Mouse (Mus musculus): ENCODE measurements around the gene Rtn4rl1. TPM values are rescaled to one million over a fixed set of nuclear protein-coding genes. Genes with fewer than 3 reads are reported as not detected.

Rtn4rl1 gene
- total and polyA plus RNA-seq, 2 experiments: 1.3 to 9.5 TPM

DNA sequence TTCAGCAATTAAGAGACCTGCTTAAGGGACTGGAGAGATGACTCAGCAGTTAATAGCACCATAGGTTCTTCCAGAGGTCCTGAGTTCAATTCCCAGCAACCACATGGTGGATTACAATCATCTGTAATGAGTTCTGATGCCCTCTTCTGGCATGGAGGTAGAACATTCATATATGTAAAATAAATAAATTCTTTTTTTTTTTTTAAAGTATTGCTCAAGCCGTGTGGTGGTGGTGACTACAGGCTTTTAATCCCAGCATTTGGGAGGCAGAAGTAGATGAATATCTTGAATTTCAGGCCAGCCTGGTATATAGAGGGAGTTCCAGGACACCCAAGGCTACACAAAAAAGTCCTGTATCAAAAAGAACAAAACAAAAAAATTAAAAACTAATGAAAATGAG is 43.2 kb upstream of the Rtn4rl1 start:
- no peak overlapping the region for H3K4me3 ChIP-seq (ENCODE audit: insufficient read depth, low read depth, low read length)
- TF ChIP-seq POLR2A (IDR thresholded peaks at IDR 0.05; ENCODE audit: extremely low read depth, insufficient read depth, low read length) (no peak), CTCF (IDR thresholded peaks at IDR 0.05; ENCODE audit: low read depth, low read length) (no peak)
- H3K36me3 ChIP-seq (ENCODE audit: control insufficient read depth, insufficient read depth, low read length): peaks cover 5% of the 10 kb centered on the region; the same call in 1 of the 2 replicates
- no peak overlapping the region for H3K9ac ChIP-seq (ENCODE audit: low read depth, low read length)
- no peak overlapping the region for H3K27ac ChIP-seq (replicated peaks; ENCODE audit: insufficient read depth, low read depth, low read length)
- peaks cover 7% of the 10 kb centered on the region; the same call in 1 of the 2 replicates for H3K4me1 ChIP-seq (ENCODE audit: control insufficient read depth, insufficient read depth, low read length)
- no peaks in the 10 kb centered on the region for H3K79me2 ChIP-seq (ENCODE audit: control insufficient read depth, insufficient read depth, low read length)
- H3K27me3 ChIP-seq (ENCODE audit: control insufficient read depth, insufficient read depth, low read length): no peaks in the 10 kb centered on the region
- no peak for DNase-seq (ENCODE audit: extremely low read depth, low read depth, low spot score)
- WGBS: 78% methylated on average over 1 of the region's 1 CpGs

DNA sequence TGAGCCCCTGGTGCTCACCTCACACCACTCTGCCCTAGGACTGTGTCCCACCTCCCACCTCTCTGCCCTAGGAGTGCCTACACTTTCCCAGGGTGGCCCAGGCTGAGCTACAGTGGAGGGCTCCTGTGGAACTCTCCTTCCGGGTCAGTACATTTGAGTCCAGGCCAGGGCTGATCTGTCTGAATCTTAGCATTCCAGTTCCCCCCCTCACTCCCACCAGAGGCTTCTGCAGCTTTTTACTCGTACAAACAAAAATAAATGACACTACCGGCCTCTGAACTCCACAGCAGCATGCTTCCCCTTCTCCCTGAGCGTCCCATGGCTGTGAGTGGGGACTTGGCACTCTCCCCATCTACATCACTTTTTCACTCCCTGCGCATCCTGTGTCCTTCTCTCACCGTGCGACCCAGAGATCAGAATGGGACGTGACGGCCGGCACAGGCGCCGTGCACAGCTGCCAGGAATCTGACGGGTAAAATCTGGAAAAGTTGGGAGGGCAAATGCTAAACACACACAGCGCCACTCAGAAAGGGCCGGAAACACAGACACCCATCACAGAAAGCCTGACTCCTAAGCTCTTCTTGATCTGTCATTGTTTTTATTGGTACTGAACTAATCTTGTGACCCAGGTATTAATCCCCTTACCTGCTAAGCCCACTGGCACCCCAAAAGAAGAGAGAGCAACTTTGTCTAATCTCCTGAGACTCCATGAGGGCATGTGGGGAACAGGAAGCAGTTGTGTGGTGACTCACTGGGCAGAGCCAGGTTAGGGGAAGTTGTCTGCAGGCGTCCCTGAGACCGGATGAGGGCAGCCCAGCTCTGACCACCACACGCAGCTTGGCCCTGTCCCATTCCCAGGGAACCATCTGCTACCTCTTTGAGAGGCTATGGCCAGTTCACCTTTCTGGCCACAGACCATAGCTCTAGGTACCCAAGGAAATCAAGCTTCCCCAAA is 40.7 kb upstream of the Rtn4rl1 start:
- Histone ChIP-seq H3K79me2 (ENCODE audit: control insufficient read depth, insufficient read depth, low read length) (no peaks in the 10 kb centered on the region), H3K27me3 (ENCODE audit: control insufficient read depth, insufficient read depth, low read length) (no peaks in the 10 kb centered on the region), H3K9ac (ENCODE audit: low read depth, low read length) (peak overlapping the region; percentile 33; the same call in 1 of the 2 replicates), H3K4me3 (ENCODE audit: insufficient read depth, low read depth, low read length) (peak overlapping the region; percentile 4; the same call in 1 of the 2 replicates), H3K36me3 (ENCODE audit: control insufficient read depth, insufficient read depth, low read length) (peaks cover 5% of the 10 kb centered on the region; the same call in 1 of the 2 replicates), H3K27ac (replicated peaks; ENCODE audit: insufficient read depth, low read depth, low read length) (peak overlapping the region; percentile 37), H3K4me1 (ENCODE audit: control insufficient read depth, insufficient read depth, low read length) (0 out of 2 replicates have a peak, but pooled peaks cover 2% of the 10 kb centered on the region)
- WGBS: 74% methylated on average over 18 of the region's 18 CpGs
- TF ChIP-seq CTCF (IDR thresholded peaks at IDR 0.05; ENCODE audit: low read depth, low read length) (no peak), POLR2A (IDR thresholded peaks at IDR 0.05; ENCODE audit: extremely low read depth, insufficient read depth, low read length) (no peak)
- no peak for DNase-seq (ENCODE audit: extremely low read depth, low read depth, low spot score)

- DNase-seq (ENCODE audit: extremely low read depth, low read depth, low spot score): no peak
- Histone ChIP-seq H3K9ac (ENCODE audit: low read depth, low read length) (no peak overlapping the region), H3K79me2 (ENCODE audit: control insufficient read depth, insufficient read depth, low read length) (no peaks in the 10 kb centered on the region), H3K4me1 (ENCODE audit: control insufficient read depth, insufficient read depth, low read length) (no peaks in the 10 kb centered on the region), H3K27ac (replicated peaks; ENCODE audit: insufficient read depth, low read depth, low read length) (no peak overlapping the region), H3K4me3 (ENCODE audit: insufficient read depth, low read depth, low read length) (no peak overlapping the region), H3K36me3 (ENCODE audit: control insufficient read depth, insufficient read depth, low read length) (peaks cover 5% of the 10 kb centered on the region; the same call in 1 of the 2 replicates), H3K27me3 (ENCODE audit: control insufficient read depth, insufficient read depth, low read length) (no peaks in the 10 kb centered on the region)
- TF ChIP-seq POLR2A (IDR thresholded peaks at IDR 0.05; ENCODE audit: extremely low read depth, insufficient read depth, low read length): no peak
- 0 out of 2 replicates have a peak, but pooled peaks have one; percentile 6 for TF ChIP-seq CTCF (IDR thresholded peaks at IDR 0.05; ENCODE audit: low read depth, low read length)
- 80% methylated on average over 6 of the region's 6 CpGs for WGBS
Measured at GRCm38 (mm10) chr11:75154053-75154585, 39.5 kb upstream of the Rtn4rl1 start.

GRCm38 (mm10) chr11:75155985-75156384 is 37.6 kb upstream of the Rtn4rl1 start:
- H3K4me1 ChIP-seq (ENCODE audit: control insufficient read depth, insufficient read depth, low read length): no peaks in the 10 kb centered on the region
- no peaks in the 10 kb centered on the region for H3K79me2 ChIP-seq (ENCODE audit: control insufficient read depth, insufficient read depth, low read length)
- TF ChIP-seq CTCF (IDR thresholded peaks at IDR 0.05; ENCODE audit: low read depth, low read length) (no peak), POLR2A (IDR thresholded peaks at IDR 0.05; ENCODE audit: extremely low read depth, insufficient read depth, low read length) (no peak)
- no peaks in the 10 kb centered on the region for H3K27me3 ChIP-seq (ENCODE audit: control insufficient read depth, insufficient read depth, low read length)
- no peak overlapping the region for H3K4me3 ChIP-seq (ENCODE audit: insufficient read depth, low read depth, low read length)
- no peak overlapping the region for H3K27ac ChIP-seq (replicated peaks; ENCODE audit: insufficient read depth, low read depth, low read length)
- 0 out of 2 replicates have a peak, but pooled peaks cover 4% of the 10 kb centered on the region for H3K36me3 ChIP-seq (ENCODE audit: control insufficient read depth, insufficient read depth, low read length)
- 85% methylated on average over 6 of the region's 6 CpGs for WGBS
- DNase-seq (ENCODE audit: extremely low read depth, low read depth, low spot score): no peak
- no peak overlapping the region for H3K9ac ChIP-seq (ENCODE audit: low read depth, low read length)

DNA sequence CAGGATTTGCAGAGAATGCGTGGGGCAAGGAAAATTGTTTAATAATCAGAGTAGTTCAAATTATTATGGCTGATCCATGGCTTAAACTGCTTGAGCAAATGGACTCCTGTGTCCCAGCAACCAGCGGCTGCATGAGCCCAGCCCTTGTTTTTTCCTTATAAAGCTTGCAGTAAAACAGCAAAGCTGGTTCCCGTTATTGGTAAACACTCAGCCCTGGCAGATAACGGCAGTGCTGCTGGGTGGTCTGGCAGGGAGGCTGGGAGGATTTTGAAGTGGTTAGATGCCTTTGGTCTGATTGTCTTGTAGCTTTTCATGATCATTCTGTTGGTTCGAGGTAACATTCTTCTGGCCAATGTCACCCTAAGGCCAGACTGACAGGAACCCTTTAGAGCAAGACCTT is 37.2 kb upstream of the Rtn4rl1 start:
- H3K79me2 ChIP-seq (ENCODE audit: control insufficient read depth, insufficient read depth, low read length): no peaks in the 10 kb centered on the region
- H3K9ac ChIP-seq (ENCODE audit: low read depth, low read length): no peak overlapping the region
- 0 out of 2 replicates have a peak, but pooled peaks cover 4% of the 10 kb centered on the region for H3K36me3 ChIP-seq (ENCODE audit: control insufficient read depth, insufficient read depth, low read length)
- H3K27ac ChIP-seq (replicated peaks; ENCODE audit: insufficient read depth, low read depth, low read length): no peak overlapping the region
- DNase-seq (ENCODE audit: extremely low read depth, low read depth, low spot score): no peak
- no peaks in the 10 kb centered on the region for H3K4me1 ChIP-seq (ENCODE audit: control insufficient read depth, insufficient read depth, low read length)
- TF ChIP-seq CTCF (IDR thresholded peaks at IDR 0.05; ENCODE audit: low read depth, low read length) (no peak), POLR2A (IDR thresholded peaks at IDR 0.05; ENCODE audit: extremely low read depth, insufficient read depth, low read length) (no peak)
- WGBS: 80% methylated on average over 5 of the region's 5 CpGs
- H3K4me3 ChIP-seq (ENCODE audit: insufficient read depth, low read depth, low read length): no peak overlapping the region
- H3K27me3 ChIP-seq (ENCODE audit: control insufficient read depth, insufficient read depth, low read length): no peaks in the 10 kb centered on the region

All from liver, adult 2 months (tissue).